Mouse (Mus musculus): ENCODE data around the gene Bmpr1a. TPM values are rescaled to one million over a fixed set of nuclear protein-coding genes. Genes with fewer than 3 reads are reported as not detected.
"Not testable (repeated sequence)": the region's sequence is repeated elsewhere in the genome, so short reads cannot be mapped to it uniquely, and the experiment has no call there.

Gene Bmpr1a
- total RNA-seq, 2 experiments from 2014 or later, result 36.5 to 42.2 TPM

GRCm38 (mm10) chr14:34365147-34365507, 138.0 kb downstream of the Bmpr1a start:
- no peak for DNase-seq (ENCODE audit: low spot score in 2 of 2)
- Histone ChIP-seq H3K4me3 (no peak overlapping the region), H3K27ac (no peak overlapping the region)
- TF ChIP-seq CTCF (conservative IDR thresholded peaks at IDR 0.05), result no peak

DNA sequence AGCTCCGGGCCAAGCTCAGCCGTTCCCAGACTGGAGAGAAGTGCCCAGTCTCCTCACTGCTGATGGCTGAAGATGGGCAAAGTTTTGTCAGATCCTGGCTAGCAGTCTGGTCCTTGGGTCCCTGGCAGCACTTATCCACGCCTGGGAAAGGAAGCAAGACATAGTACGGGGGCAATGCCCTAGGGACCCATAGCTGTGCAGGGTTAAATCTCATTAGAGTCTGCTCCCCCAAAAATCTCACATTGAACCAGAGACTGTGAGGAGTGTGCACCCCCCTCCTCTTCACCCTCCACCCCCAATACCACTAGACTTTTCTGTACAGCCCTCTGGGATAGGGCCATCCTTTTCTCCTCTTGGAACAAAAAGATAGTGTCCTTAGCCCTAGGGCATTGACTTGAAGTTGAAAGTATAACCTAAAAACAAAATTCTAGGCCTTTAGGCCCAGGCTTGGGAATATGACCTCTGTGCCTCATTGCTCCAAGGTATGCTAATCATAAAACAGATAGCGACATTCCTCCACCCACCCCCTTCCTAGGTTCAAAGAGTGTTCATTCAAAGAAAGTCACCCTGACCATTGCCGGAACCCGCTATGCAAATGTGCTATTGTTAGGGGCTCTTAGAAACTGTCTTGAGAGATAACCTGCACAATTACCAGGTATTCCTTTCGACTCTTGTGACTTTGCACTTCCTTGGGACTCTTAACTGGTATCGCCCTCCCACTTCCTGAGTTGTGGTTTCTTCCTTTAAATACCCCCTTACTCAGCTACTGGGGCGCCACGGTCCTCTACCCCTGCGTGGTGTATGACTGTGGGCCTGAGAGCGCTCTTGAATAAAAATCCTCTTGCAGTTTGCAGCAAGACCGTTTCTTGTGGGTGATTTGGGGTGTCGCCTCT, 138.6 kb downstream of the Bmpr1a start:
- Histone ChIP-seq H3K27ac (peak overlapping the region; percentile 79), H3K4me3 (peak overlapping the region; percentile 51)
- DNase-seq (ENCODE audit: low spot score in 2 of 2), result not testable (repeated sequence)

DNA sequence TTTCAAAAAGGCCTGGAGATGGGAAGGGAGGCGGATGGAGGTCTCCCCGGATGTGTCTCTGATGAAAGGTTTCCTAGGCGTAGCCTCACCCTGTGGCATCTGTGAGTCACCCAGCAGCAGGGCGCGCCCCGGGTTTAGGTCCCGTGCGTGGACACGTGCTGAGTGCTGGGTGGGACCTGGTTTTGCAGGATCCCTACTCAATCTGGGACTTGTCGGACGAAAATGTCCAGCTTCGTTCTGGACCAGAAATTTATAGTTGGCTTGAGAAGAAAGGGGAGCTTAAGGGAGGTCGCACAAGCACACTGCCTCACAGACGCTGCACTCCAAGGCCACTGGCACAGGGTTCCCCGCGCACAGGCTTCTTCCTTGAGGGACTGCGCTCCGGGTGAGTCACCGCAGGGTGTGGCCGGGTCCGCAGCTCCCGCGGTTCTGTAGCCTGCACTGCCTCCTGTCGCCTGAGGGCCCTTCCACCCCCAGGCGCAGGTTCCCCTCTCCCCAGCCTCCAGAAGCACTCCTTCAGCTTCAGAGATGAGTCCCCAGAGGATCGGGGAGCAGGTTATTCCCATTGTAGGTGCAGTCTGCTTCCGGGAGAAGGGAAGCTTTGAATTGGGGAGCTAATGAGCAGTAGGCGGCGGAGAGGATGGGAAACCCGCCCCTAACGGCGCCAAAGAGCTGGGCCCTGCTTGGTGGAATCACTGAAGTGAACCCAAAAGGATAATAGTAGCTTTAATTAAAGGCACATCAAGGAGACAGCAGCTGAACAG, 139.5 kb downstream of the Bmpr1a start:
- Histone ChIP-seq H3K4me3 (peak overlapping the region; percentile 51), H3K27ac (peak overlapping the region; percentile 79)
- peak; percentile 64 for TF ChIP-seq CTCF (conservative IDR thresholded peaks at IDR 0.05)
- peak; percentile 21 to 31 for DNase-seq (ENCODE audit: low spot score in 2 of 2)

- Histone ChIP-seq H3K4me3 (peak overlapping the region; percentile 51), H3K27ac (peak overlapping the region; percentile 79)
- peak; percentile 85 for TF ChIP-seq CTCF (conservative IDR thresholded peaks at IDR 0.05)
- DNase-seq (ENCODE audit: low spot score in 2 of 2), result peak; percentile 61 to 62
These were observed 140.3 kb downstream of the Bmpr1a start for GRCm38 (mm10) chr14:34362726-34363445.

GRCm38 (mm10) chr14:34362135-34362534, 141.0 kb downstream of the Bmpr1a start:
- Histone ChIP-seq H3K27ac (no peak overlapping the region), H3K4me3 (no peak overlapping the region)
- no peak for DNase-seq (ENCODE audit: low spot score in 2 of 2)
- TF ChIP-seq CTCF (conservative IDR thresholded peaks at IDR 0.05), result no peak

Other genes with a start within 250 kb of the Bmpr1a start
- 10 to 100 TPM; 13.0 to 15.5 TPM for gene Shld2, start 192.8 kb downstream of the Bmpr1a start, total RNA-seq (2021)
- gene Glud1, start 192.6 kb downstream of the Bmpr1a start, total RNA-seq (2021), result 100 to 1,000 TPM; 316 to 317 TPM
- gene Fam25c, start 147.9 kb downstream of the Bmpr1a start, total RNA-seq (2021), result not detected
- 1 to 10 TPM; 4.8 to 6.7 TPM for gene Sncg, start 128.6 kb downstream of the Bmpr1a start, total RNA-seq (2021)
- gene Mmrn2, start 127.9 kb downstream of the Bmpr1a start, total RNA-seq (2021), result 1 to 10 TPM; 3.9 to 4.0 TPM
- gene 9230112D13Rik, start 19.5 kb upstream of the Bmpr1a start, total RNA-seq (2021), result not detected
- 1 to 10 TPM; 3.3 to 4.0 TPM for gene Ldb3, start 85.3 kb upstream of the Bmpr1a start, total RNA-seq (2021)
- gene Opn4, start 96.8 kb upstream of the Bmpr1a start, total RNA-seq (2021), result not detected
- 10 to 100 TPM; 56.3 to 58.7 TPM for gene Wapl, start 170.6 kb upstream of the Bmpr1a start, total RNA-seq (2021)

Measured in layer of hippocampus, adult 2 months (tissue).